Mouse (Mus musculus) small intestine, adult 2 months (tissue): Measurements from ENCODE around the gene Lap3. TPM values are rescaled to one million over a fixed set of nuclear protein-coding genes. Genes with fewer than 3 reads are reported as not detected.

Experiments used
- H3K27ac ChIP-seq: fragments of 200-500 bp; 2 replicates; pipeline ENCODE4 v1.5.1; 2012; ENCODE audit warnings: low read depth, low read length, control low read depth, inconsistent platforms; ENCODE audit not compliant: insufficient read depth
- H3K27me3 ChIP-seq: fragments of 200-500 bp; 2 replicates; pipeline ENCODE4 v1.6.1; 2012; ENCODE audit warnings: mild to moderate bottlenecking, moderate library complexity, low read length, inconsistent platforms; ENCODE audit not compliant: control insufficient read depth, insufficient read depth
- H3K36me3 ChIP-seq: fragments of 200-500 bp; 2 replicates; pipeline ENCODE4 v1.6.1; 2012; ENCODE audit warnings: mild to moderate bottlenecking, low read length, control low read depth, inconsistent platforms; ENCODE audit not compliant: control insufficient read depth, insufficient read depth
- H3K4me1 ChIP-seq: fragments of 200-500 bp; 2 replicates; pipeline ENCODE4 v1.6.1; 2012; ENCODE audit warnings: low read length, inconsistent platforms, mixed read lengths; ENCODE audit not compliant: control insufficient read depth, insufficient read depth, insufficient read length
- H3K4me3 ChIP-seq: fragments of 200-500 bp; 2 replicates; pipeline ENCODE4 v1.5.1; 2012; ENCODE audit warnings: low read depth, mild to moderate bottlenecking, control low read depth, inconsistent platforms, low read length, moderate library complexity
- CTCF ChIP-seq: fragments of 200-500 bp; IDR thresholded peaks from 2 replicates; pipeline ENCODE4 v1.5.1; 2012; ENCODE audit warnings: low read depth, mild to moderate bottlenecking, control low read depth, inconsistent platforms, low read length, moderate library complexity, mixed read lengths; ENCODE audit not compliant: insufficient replicate concordance, insufficient read length; ENCODE audit errors: extremely low read depth
- POLR2A ChIP-seq: fragments of 200-500 bp; IDR thresholded peaks from 2 replicates; pipeline ENCODE4 v1.6.1; 2012; ENCODE audit warnings: low read depth, mild to moderate bottlenecking, control low read depth, inconsistent platforms, low read length, moderate library complexity
- WGBS: fragments of 180-500 bp; shearing (Covaris S2); methylation state at CpG from one replicate; pipeline ENCODE4 v1.1.7; 2018; 5-methylcytosine and 5-hydroxymethylcytosine counted together
- polyA plus RNA-seq: library from polyadenylated mRNA; depleted of rRNA; stranded (reverse); fragments of >200 nt; gene quantifications from 2 replicates; pipeline ENCODE4 v1.2.3, GENCODE M21; 2012

The Lap3 gene
- polyA plus RNA-seq, 1 experiment, result 134 TPM

- TF ChIP-seq POLR2A, result no peak
- Histone ChIP-seq H3K27me3 (no peaks in the 10 kb centered on the region), H3K27ac (no peak overlapping the region; the same call in 1 of the 2 replicates), H3K4me1 (peaks cover 17% of the 10 kb centered on the region), H3K4me3 (no peak overlapping the region), H3K36me3 (peaks cover 51% of the 10 kb centered on the region)
Measured at GRCm38 (mm10) chr5:45496042-45496441, 2.9 kb downstream of the Lap3 start.

- TF ChIP-seq POLR2A (no peak), CTCF (no peak)
- peaks cover 55% of the 10 kb centered on the region for H3K36me3 ChIP-seq
- H3K27ac ChIP-seq, result no peak overlapping the region
- WGBS, result 82% methylated on average over 4 of the region's 4 CpGs
- H3K27me3 ChIP-seq, result no peaks in the 10 kb centered on the region
- peak overlapping the region; percentile 23; the same call in 1 of the 2 replicates for H3K4me3 ChIP-seq
- peaks cover 13% of the 10 kb centered on the region for H3K4me1 ChIP-seq
Measured at GRCm38 (mm10) chr5:45496479-45496878, 3.3 kb downstream of the Lap3 start.

GRCm38 (mm10) chr5:45496930-45497550 lies 3.9 kb downstream of the Lap3 start:
- Histone ChIP-seq H3K27me3 (no peaks in the 10 kb centered on the region), H3K36me3 (peaks cover 60% of the 10 kb centered on the region), H3K4me1 (peaks cover 13% of the 10 kb centered on the region; the same call in 1 of the 2 replicates), H3K27ac (no peak overlapping the region), H3K4me3 (peak overlapping the region; percentile 23)
- 84% methylated on average over 12 of the region's 12 CpGs for WGBS
- no peak for TF ChIP-seq POLR2A
- TF ChIP-seq CTCF, result no peak

- Histone ChIP-seq H3K27ac (no peak overlapping the region), H3K36me3 (peaks cover 63% of the 10 kb centered on the region), H3K27me3 (no peaks in the 10 kb centered on the region), H3K4me1 (peaks cover 9% of the 10 kb centered on the region; the same call in 1 of the 2 replicates), H3K4me3 (peak overlapping the region; percentile 23; the same call in 1 of the 2 replicates)
- WGBS, result 85% methylated on average over 5 of the region's 5 CpGs
- TF ChIP-seq CTCF (no peak), POLR2A (no peak)
Measured at GRCm38 (mm10) chr5:45497564-45497963, 4.4 kb downstream of the Lap3 start.

GRCm38 (mm10) chr5:45510071-45510470 lies 16.9 kb downstream of the Lap3 start:
- H3K4me1 ChIP-seq, result no peaks in the 10 kb centered on the region
- H3K36me3 ChIP-seq, result peaks cover 78% of the 10 kb centered on the region
- WGBS, result 83% methylated on average over 7 of the region's 7 CpGs
- H3K27me3 ChIP-seq, result no peaks in the 10 kb centered on the region
- no peak overlapping the region for H3K4me3 ChIP-seq
- TF ChIP-seq POLR2A, result no peak
- no peak for TF ChIP-seq CTCF
- H3K27ac ChIP-seq, result no peak overlapping the region

- 89% methylated on average over 6 of the region's 6 CpGs for WGBS
Measured at GRCm38 (mm10) chr5:45512908-45513307, 19.7 kb downstream of the Lap3 start.

GRCm38 (mm10) chr5:45513511-45513910 lies 20.3 kb downstream of the Lap3 start:
- 92% methylated on average over 2 of the region's 2 CpGs for WGBS
- Histone ChIP-seq H3K4me1 (no peaks in the 10 kb centered on the region), H3K36me3 (peaks cover 53% of the 10 kb centered on the region), H3K4me3 (no peak overlapping the region), H3K27me3 (no peaks in the 10 kb centered on the region), H3K27ac (no peak overlapping the region)
- TF ChIP-seq CTCF (no peak), POLR2A (no peak)

More at GRCm38 (mm10) chr5:45512908-45513307, 19.7 kb downstream of the Lap3 start:
- H3K36me3 ChIP-seq, result peaks cover 57% of the 10 kb centered on the region
- H3K4me1 ChIP-seq, result no peaks in the 10 kb centered on the region
- no peak overlapping the region for H3K27ac ChIP-seq
- TF ChIP-seq CTCF (no peak), POLR2A (no peak)
- no peak overlapping the region for H3K4me3 ChIP-seq
- H3K27me3 ChIP-seq, result no peaks in the 10 kb centered on the region

GRCm38 (mm10) chr5:45514599-45514998 lies 21.4 kb downstream of the Lap3 start:
- TF ChIP-seq CTCF, result no peak
- TF ChIP-seq POLR2A, result no peak
- H3K36me3 ChIP-seq, result peaks cover 49% of the 10 kb centered on the region
- WGBS, result 80% methylated on average over 1 of the region's 1 CpGs
- H3K4me1 ChIP-seq, result no peaks in the 10 kb centered on the region
- no peak overlapping the region for H3K27ac ChIP-seq
- no peak overlapping the region for H3K4me3 ChIP-seq
- no peaks in the 10 kb centered on the region for H3K27me3 ChIP-seq
